Mouse (Mus musculus): Measurements from ENCODE around the gene Omp.

DNA sequence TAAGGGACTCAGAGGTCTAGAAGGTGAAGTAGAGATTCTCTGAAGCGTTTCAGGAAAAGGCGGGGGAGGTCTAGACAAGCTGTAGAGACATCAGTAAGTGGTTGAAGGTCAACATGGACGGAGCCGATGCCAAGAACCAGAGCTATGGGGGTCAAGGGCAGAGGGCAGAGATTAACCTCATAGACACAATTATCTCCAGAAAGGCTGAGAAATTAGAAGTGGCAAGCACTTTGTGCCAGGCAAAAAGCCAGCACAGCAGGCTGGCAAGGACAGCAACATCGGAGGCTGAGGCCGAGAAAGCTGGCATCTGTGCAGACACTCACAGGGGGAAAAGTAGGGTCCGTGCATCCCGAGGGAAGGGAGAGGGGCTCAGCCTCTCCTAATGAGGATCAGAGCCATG, 2.5 kb upstream of the Omp start:
- no peak for TF ChIP-seq USF1 (IDR thresholded peaks at IDR 0.05; ENCODE audit: low read depth, low read length)
- TF ChIP-seq CTCF (conservative IDR thresholded peaks at IDR 0.05 in 1 of 2, IDR thresholded peaks at IDR 0.05 in 1 of 2; ENCODE audit: low read depth in 2 of 2, low read length in 2 of 2): no peak
